Mouse (Mus musculus) C2C12 (cell line): ENCODE results near the gene Stx19. TPM values are rescaled to one million over a fixed set of nuclear protein-coding genes. Genes with fewer than 3 reads are reported as not detected.

Source experiments
- H3K27me3 ChIP-seq: one replicate; pipeline ENCODE4 v1.6.1; 2011; ENCODE audit not compliant: control insufficient read depth, insufficient read depth, insufficient read length
- H3K36me3 ChIP-seq: one replicate; pipeline ENCODE4 v1.6.1; 2011; ENCODE audit not compliant: control insufficient read depth, insufficient read depth
- H3K4me3 ChIP-seq: one replicate; pipeline ENCODE4 v1.5.1; 2011; ENCODE audit warnings: mild to moderate bottlenecking, control low read depth; ENCODE audit not compliant: poor library complexity, insufficient read depth, severe bottlenecking
- H3K79me2 ChIP-seq: one replicate; pipeline ENCODE4 v1.6.1; 2011; ENCODE audit not compliant: control insufficient read depth, insufficient read depth
- H3K79me3 ChIP-seq: one replicate; pipeline ENCODE4 v1.6.1; 2011; ENCODE audit warnings: low read depth, control low read depth
- H3ac ChIP-seq: one replicate; pipeline ENCODE3; 2011; ENCODE audit warnings: low read depth; ENCODE audit not compliant: control insufficient read depth, insufficient read length
- CTCF ChIP-seq: IDR thresholded peaks from one replicate; pipeline ENCODE4 v1.5.1; 2011; ENCODE audit not compliant: control insufficient read depth, insufficient read depth, insufficient read length
- FOSL1 ChIP-seq: IDR thresholded peaks from one replicate; pipeline ENCODE4 v1.8.0; 2011; ENCODE audit warnings: mild to moderate bottlenecking, low read length; ENCODE audit not compliant: poor library complexity, insufficient read depth, severe bottlenecking
- MAX ChIP-seq: IDR thresholded peaks from one replicate; pipeline ENCODE4 v1.6.1; 2011; ENCODE audit warnings: mild to moderate bottlenecking, control low read depth
- MYOD1 ChIP-seq: IDR thresholded peaks from one replicate; pipeline ENCODE4 v1.6.1; 2011; ENCODE audit warnings: low read depth; ENCODE audit not compliant: control insufficient read depth, insufficient read length
- MYOG ChIP-seq: IDR thresholded peaks from one replicate; pipeline ENCODE4 v1.6.1; 2011; ENCODE audit not compliant: control insufficient read depth, insufficient read length; ENCODE audit errors: extremely low read depth
- USF1 ChIP-seq: IDR thresholded peaks from one replicate; pipeline ENCODE4 v1.6.1; 2011; ENCODE audit warnings: low read depth, mild to moderate bottlenecking, control low read depth, moderate library complexity
- microRNA-seq: library from miRNA; unstranded; fragments of <30 nt; microRNA quantifications from one replicate; pipeline ENCODE4, GENCODE M21; 2019; ENCODE audit warnings: borderline microRNAs expressed
- polyA plus RNA-seq: library from polyadenylated mRNA; unstranded; fragments of >200 nt; fragmentation: generic; extraction: Trizol; gene quantifications from one replicate; pipeline ENCODE4 v1.2.1, GENCODE M21; 2012; ENCODE audit warnings: missing spikeins

The Stx19 gene
- polyA plus RNA-seq, 1 experiment = 0.01 TPM

- H3K79me2 ChIP-seq = no peaks in the 10 kb centered on the region
- no peak for TF ChIP-seq MYOD1
- TF ChIP-seq MAX = no peak
- TF ChIP-seq CTCF = no peak
- no peak for TF ChIP-seq USF1
- no peak for TF ChIP-seq MYOG
- no peak overlapping the region for H3ac ChIP-seq
- H3K4me3 ChIP-seq = no peak overlapping the region
- no peaks in the 10 kb centered on the region for H3K27me3 ChIP-seq
- no peaks in the 10 kb centered on the region for H3K79me3 ChIP-seq
- no peaks in the 10 kb centered on the region for H3K36me3 ChIP-seq
These were observed 47.0 kb downstream of the Stx19 start for GRCm38 (mm10) chr16:62861455-62861854.

- Histone ChIP-seq H3K79me2 (no peaks in the 10 kb centered on the region), H3K4me3 (no peak overlapping the region), H3K79me3 (no peaks in the 10 kb centered on the region), H3K36me3 (no peaks in the 10 kb centered on the region), H3K27me3 (no peaks in the 10 kb centered on the region), H3ac (no peak overlapping the region)
- no peak for TF ChIP-seq FOSL1
- no peak for TF ChIP-seq USF1
- TF ChIP-seq MAX = no peak
- TF ChIP-seq CTCF = no peak
- TF ChIP-seq MYOD1 = no peak
- TF ChIP-seq MYOG = no peak
These were observed 58.2 kb downstream of the Stx19 start for GRCm38 (mm10) chr16:62872688-62873117.

GRCm38 (mm10) chr16:62873180-62873579 is 58.7 kb downstream of the Stx19 start:
- TF ChIP-seq MYOG (no peak), CTCF (no peak), USF1 (no peak)
- Histone ChIP-seq H3ac (no peak overlapping the region), H3K36me3 (no peaks in the 10 kb centered on the region), H3K79me3 (no peaks in the 10 kb centered on the region), H3K4me3 (no peak overlapping the region), H3K27me3 (no peaks in the 10 kb centered on the region), H3K79me2 (no peaks in the 10 kb centered on the region)

Small RNA genes within 50 kb of the gene (microRNA-seq; reads per million reads assigned to microRNA genes)
- not detected for gene Gm25986

Other genes with a start within 250 kb of the Stx19 start
- 1.8 TPM for gene Nsun3, start 27.9 kb upstream of the Stx19 start, polyA plus RNA-seq
- gene Arl13b, start 32.4 kb downstream of the Stx19 start, polyA plus RNA-seq = 4.4 TPM
- gene Pros1, start 39.6 kb downstream of the Stx19 start, polyA plus RNA-seq = 6.6 TPM